Mouse (Mus musculus) lung, embryonic 16.5 days (tissue): ENCODE measurements around the gene Prmt8. TPM values are rescaled to one million over a fixed set of nuclear protein-coding genes. Genes with fewer than 3 reads are reported as not detected.

Source experiments
- ATAC-seq: fragments of 200-750 bp; cut with Nextera tagmentation; 2 replicates; pipeline ENCODE4 v1.8.0; 2017; ENCODE audit warnings: low read depth, mild to moderate bottlenecking, moderate library complexity
- H3K27ac ChIP-seq: fragments of 300-500 bp; sonication (generic); 2 replicates; pipeline ENCODE4 v1.5.1; 2014; ENCODE audit warnings: mild to moderate bottlenecking, control low read depth, low read length
- H3K27me3 ChIP-seq: fragments of 300-500 bp; sonication (generic); 2 replicates; pipeline ENCODE4 v1.6.1; 2014; ENCODE audit warnings: low read depth, low read length, mixed read lengths; ENCODE audit not compliant: control insufficient read depth, insufficient read depth
- H3K36me3 ChIP-seq: fragments of 300-500 bp; sonication (generic); 2 replicates; pipeline ENCODE4 v1.6.1; 2014; ENCODE audit warnings: low read length; ENCODE audit not compliant: control insufficient read depth, insufficient read depth
- H3K4me1 ChIP-seq: fragments of 300-500 bp; sonication (generic); replicated peaks from 2 replicates; pipeline ENCODE4 v1.6.1; 2014; ENCODE audit warnings: low read length, mixed read lengths; ENCODE audit not compliant: control insufficient read depth, insufficient read depth
- H3K4me2 ChIP-seq: fragments of 300-500 bp; sonication (generic); 2 replicates; pipeline ENCODE4 v1.6.1; 2014; ENCODE audit warnings: low read depth, low read length, control low read depth
- H3K4me3 ChIP-seq: fragments of 300-500 bp; sonication (generic); 2 replicates; pipeline ENCODE4 v1.5.1; 2014; ENCODE audit warnings: mild to moderate bottlenecking, low read length, control low read depth
- H3K9ac ChIP-seq: fragments of 300-500 bp; sonication (generic); 2 replicates; pipeline ENCODE4 v1.6.1; 2014; ENCODE audit warnings: low read length, control low read depth
- H3K9me3 ChIP-seq: fragments of 300-500 bp; sonication (generic); 2 replicates; pipeline ENCODE4 v1.6.1; 2016; ENCODE audit warnings: low read length; ENCODE audit not compliant: control insufficient read depth
- WGBS: fragments of 180-500 bp; shearing (Covaris S2); extraction: QIAGEN DNeasy Blood & Tissue Kit; methylation state at CpG from one replicate; pipeline ENCODE4 v1.1.7; 2014; 5-methylcytosine and 5-hydroxymethylcytosine counted together
- polyA plus RNA-seq: library from polyadenylated mRNA; unstranded; fragments of >200 nt; fragmentation: Nextera tagmentation; extraction: Ambion mirVana; gene quantifications from 2 replicates; pipeline ENCODE4 v1.2.1, GENCODE M21; 2015

Gene Prmt8
- polyA plus RNA-seq = 0.08 TPM in 1 of 2 replicates, not detected in the other

DNA sequence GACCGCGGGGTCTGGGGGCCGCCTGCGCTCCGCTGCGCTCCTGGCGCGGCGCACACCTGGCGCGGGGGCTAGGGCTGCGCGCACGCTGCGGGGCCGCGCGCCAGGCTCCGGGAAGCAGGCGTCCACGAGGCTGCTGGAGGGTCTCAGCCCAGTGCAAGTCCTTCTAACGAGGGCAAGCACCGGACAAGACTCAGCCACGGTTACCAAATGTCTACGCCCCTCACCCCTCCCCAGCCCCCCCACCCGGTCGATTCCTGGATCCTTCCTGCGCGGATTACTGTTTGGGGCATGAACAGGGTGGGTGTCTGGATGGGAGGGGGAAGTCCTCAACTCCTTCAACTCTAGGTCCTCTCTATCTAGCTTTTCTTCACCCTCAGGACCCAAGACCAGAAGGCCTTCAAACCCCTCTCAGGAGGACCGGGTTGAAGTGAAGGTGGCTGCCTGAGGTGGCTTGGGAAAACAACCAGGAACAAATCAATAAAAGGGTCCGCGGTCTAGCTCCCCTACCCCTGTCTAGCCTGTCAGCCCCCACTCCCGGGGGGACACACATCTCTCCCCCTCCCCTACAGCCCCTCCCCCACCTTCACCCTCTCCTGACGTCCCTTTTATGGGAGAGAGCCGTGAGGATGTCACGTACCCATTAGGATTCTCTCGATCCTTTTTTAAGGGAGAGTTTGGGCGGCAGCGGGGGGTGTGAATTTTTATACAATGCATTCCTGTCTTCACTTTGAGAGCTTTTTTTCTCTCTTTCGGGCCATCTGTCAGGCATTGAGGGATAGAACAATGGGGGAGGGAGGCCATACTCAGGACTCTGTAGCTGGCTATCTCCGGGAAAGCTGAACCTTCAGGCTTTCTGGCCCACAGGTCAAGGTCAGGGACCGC is at the start of gene Prmt8:
Gene Prmt8 (minus strand): TSS at position 198 of the 882 bp plus-strand sequence.
- Histone ChIP-seq H3K4me3 (peak within 1 kb of the TSS; percentile 23), H3K27ac (no peak within 1 kb of the TSS), H3K9me3 (no peaks in the 10 kb centered on the region), H3K4me1 (peaks cover 10% of the 10 kb centered on the region; the same call in 1 of the 2 replicates), H3K36me3 (no peaks in the 10 kb centered on the region), H3K4me2 (peak within 1 kb of the TSS; percentile 50), H3K27me3 (peaks cover 74% of the 10 kb centered on the region), H3K9ac (no peak within 1 kb of the TSS)
- no peak for ATAC-seq
- WGBS = under 1% methylated on average over 41 of the region's 42 CpGs

DNA sequence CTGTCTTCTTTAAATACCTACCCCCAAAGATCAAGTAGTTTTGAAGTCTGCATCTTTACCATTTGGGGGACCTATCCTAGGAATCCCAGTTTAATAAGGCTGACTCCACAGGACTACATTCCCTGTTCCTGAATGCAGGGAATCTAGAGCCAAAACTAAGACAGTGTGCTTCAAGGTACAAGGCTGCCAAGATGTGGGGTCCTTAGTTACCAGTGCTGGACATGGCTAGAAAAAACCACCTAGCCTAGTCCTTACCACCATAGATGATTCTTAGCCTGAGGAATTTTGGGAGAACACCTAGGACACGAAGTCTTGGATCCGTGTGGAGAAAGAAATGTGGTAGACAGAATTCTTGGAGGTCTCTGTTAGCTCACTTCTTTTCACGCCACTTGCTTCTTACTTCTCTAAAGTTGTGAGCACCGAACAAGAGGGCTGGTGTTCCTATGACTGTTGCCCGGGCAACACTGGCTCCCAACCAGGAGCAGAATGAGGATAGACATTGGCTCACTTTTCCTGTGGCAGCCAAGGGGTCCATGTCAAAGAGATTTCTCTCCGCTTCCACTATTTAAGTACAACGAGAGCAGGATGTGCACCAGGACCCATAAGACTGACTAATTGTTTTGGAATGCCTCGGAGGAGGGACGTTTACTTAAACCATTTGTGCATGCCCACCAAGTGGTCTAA is 33.9 kb upstream of the Prmt8 start:
- no peak overlapping the region for H3K4me2 ChIP-seq
- no peaks in the 10 kb centered on the region for H3K9me3 ChIP-seq
- H3K4me1 ChIP-seq = no peaks in the 10 kb centered on the region
- no peaks in the 10 kb centered on the region for H3K36me3 ChIP-seq
- H3K4me3 ChIP-seq = no peak overlapping the region
- H3K9ac ChIP-seq = no peak overlapping the region
- 51% methylated on average over 9 of the region's 9 CpGs for WGBS
- H3K27ac ChIP-seq = no peak overlapping the region
- no peaks in the 10 kb centered on the region for H3K27me3 ChIP-seq
- no peak for ATAC-seq

DNA sequence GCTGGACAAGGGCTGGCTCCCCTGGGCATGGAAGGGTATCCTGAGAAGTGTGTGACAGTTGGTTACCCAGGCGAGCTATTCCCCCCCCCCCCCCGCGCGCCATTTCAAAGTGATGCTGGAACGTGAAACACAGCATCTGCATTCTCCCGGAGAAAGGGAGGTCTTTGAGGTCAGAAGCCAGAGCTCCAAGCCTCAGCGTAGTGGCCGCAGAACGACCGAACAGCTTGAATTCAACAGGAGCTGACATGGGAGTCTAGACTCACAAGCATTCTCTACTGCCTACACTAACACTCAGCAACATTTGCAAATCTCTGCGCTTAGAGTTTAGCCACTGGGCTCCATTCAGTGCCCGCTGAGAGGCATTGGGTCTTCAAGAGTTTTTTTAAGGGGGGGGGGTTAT is 32.9 kb upstream of the Prmt8 start:
- Histone ChIP-seq H3K9ac (no peak overlapping the region), H3K4me1 (no peaks in the 10 kb centered on the region), H3K9me3 (no peaks in the 10 kb centered on the region), H3K4me2 (no peak overlapping the region), H3K4me3 (no peak overlapping the region), H3K36me3 (no peaks in the 10 kb centered on the region), H3K27ac (no peak overlapping the region), H3K27me3 (no peaks in the 10 kb centered on the region)
- WGBS = 72% methylated on average over 12 of the region's 12 CpGs
- ATAC-seq = no peak

DNA sequence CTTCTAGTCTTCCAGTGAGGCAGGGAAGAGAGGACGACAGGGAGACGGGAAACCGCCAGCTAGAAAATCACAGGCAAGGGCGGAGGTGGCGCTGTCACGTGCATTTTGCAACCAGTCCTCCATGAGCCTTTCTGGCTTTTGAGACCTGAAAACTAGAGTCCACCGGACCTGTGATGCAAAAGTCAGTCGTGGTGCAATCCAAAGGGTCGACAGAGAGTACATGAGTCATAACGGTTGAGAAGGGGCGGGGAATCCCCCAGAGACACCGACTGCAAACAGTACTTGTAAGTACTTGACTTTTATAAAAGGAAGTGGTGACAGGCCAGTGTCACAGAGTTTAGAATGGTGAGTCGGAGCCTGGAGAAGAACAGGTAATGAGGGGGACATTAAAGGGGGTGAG is 20.8 kb upstream of the Prmt8 start:
- WGBS = 31% methylated on average over 13 of the region's 13 CpGs
- ATAC-seq = peak; percentile 28; the same call in 1 of the 2 replicates

DNA sequence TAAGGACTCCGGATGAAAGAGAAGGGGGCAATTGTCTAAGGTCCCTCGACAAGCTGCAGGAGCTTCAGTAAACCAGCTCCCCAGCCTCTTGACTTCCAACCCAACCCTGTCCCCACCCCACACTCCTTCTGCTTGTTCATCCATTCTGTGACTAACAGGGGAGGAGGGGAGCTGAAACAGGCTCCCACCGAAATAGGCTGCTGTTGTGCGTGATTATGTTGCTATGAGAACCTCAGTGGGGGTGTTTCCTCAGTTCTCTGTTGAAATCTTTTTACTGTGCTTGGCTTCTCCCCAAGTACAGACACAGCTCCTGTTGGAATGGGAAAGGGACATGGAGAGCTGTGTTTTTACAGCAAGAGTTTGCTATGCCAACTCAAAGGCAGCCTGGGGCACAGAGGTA is 1.5 kb upstream of the Prmt8 start:
- H3K27ac ChIP-seq = no peak overlapping the region
- WGBS = 26% methylated on average over 4 of the region's 4 CpGs
- ATAC-seq = no peak
- H3K4me2 ChIP-seq = no peak overlapping the region
- peaks cover 10% of the 10 kb centered on the region; the same call in 1 of the 2 replicates for H3K4me1 ChIP-seq
- H3K9ac ChIP-seq = no peak overlapping the region
- H3K27me3 ChIP-seq = peaks cover 61% of the 10 kb centered on the region
- no peak overlapping the region for H3K4me3 ChIP-seq
- H3K9me3 ChIP-seq = no peaks in the 10 kb centered on the region
- H3K36me3 ChIP-seq = no peaks in the 10 kb centered on the region

More for the DNA sequence above, 20.8 kb upstream of the Prmt8 start:
- Histone ChIP-seq H3K9me3 (no peaks in the 10 kb centered on the region), H3K27ac (no peak overlapping the region), H3K4me2 (no peak overlapping the region), H3K27me3 (no peaks in the 10 kb centered on the region; the same call in 1 of the 2 replicates), H3K9ac (no peak overlapping the region), H3K4me3 (no peak overlapping the region), H3K36me3 (no peaks in the 10 kb centered on the region), H3K4me1 (no peaks in the 10 kb centered on the region)

DNA sequence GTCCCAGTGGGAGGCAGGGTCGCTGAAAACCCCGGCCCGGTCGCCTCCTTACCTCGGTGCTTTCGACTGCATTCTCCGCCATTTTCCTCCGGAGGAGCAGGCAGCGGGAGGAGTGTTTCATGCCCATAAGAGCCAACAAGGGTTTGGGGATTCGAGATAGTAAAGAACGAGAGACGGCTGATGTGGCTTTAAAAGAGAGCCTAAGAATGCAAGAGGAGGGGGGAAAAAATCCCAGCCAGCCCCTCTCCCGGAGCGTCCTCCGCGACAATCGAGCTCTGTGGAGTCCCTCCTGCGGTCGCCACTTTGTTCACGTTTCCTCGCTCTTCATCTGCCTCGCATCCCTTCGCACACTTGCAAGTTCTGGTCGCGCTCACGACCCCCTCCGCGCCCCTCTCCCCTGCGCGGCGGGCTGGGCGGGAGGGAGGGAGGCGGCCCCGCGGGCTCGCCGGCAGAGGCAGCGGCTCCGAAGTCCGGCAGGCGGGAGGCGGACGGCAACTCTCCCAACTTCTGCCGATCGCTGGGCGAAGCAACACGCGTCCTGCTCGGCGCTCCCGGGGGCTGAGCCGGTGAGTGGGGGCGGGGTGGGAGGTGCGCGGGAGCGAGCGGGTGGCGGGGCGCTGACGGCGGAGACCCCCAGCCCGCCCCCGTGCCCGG is 524 bp downstream of the Prmt8 start:
- Histone ChIP-seq H3K4me1 (peaks cover 10% of the 10 kb centered on the region; the same call in 1 of the 2 replicates), H3K9ac (no peak overlapping the region), H3K4me2 (peak overlapping the region; percentile 50), H3K4me3 (peak overlapping the region; percentile 23), H3K36me3 (no peaks in the 10 kb centered on the region), H3K27me3 (peaks cover 74% of the 10 kb centered on the region), H3K9me3 (no peaks in the 10 kb centered on the region), H3K27ac (no peak overlapping the region)
- under 1% methylated on average over 50 of the region's 64 CpGs for WGBS
- ATAC-seq = no peak

DNA sequence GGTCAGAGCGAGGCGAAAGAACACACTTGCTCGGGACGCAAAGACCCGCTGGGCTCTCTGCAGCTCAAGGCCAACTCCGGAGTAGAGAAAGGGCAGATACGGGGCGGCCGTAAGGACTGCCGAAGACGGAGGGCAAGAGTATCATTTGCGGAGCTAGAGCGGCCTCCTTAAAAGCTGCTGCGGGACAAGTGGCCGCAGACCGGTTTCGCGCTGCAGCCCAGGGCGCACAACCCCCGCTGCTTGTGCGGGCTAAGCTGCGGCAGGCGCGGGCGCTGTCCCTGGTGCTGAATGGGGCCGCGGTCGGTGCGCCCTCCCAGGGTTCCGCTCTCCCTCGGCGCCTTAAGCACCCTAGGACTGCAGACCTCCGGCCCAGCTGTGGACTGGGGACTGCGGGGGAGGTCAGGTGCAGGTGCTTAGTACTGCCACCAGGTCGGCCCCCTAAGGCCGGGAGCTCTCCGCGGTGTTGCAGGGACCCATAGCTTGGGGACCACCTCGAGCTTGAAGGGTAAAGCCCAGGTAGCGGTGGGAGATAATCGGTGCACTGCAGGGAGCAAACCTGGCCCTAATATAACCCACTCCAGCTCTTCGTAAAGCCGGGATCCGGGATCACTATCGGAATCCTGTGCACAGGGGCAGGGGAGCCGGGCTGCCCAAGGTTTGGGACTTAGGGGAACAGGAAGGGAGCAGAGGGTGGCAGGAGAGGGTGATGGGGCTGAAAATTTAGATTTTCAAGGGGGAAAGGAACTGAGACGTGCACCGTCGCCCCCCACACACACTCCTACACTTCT is 1.4 kb downstream of the Prmt8 start:
- ATAC-seq = peak; percentile 83
- Histone ChIP-seq H3K4me1 (peaks cover 10% of the 10 kb centered on the region; the same call in 1 of the 2 replicates), H3K27me3 (peaks cover 74% of the 10 kb centered on the region), H3K9me3 (no peaks in the 10 kb centered on the region), H3K36me3 (no peaks in the 10 kb centered on the region), H3K4me2 (no peak overlapping the region), H3K9ac (no peak overlapping the region), H3K27ac (no peak overlapping the region), H3K4me3 (0 out of 2 replicates have a peak overlapping the region, but pooled peaks have one; percentile 19)
- under 1% methylated on average over 49 of the region's 49 CpGs for WGBS

DNA sequence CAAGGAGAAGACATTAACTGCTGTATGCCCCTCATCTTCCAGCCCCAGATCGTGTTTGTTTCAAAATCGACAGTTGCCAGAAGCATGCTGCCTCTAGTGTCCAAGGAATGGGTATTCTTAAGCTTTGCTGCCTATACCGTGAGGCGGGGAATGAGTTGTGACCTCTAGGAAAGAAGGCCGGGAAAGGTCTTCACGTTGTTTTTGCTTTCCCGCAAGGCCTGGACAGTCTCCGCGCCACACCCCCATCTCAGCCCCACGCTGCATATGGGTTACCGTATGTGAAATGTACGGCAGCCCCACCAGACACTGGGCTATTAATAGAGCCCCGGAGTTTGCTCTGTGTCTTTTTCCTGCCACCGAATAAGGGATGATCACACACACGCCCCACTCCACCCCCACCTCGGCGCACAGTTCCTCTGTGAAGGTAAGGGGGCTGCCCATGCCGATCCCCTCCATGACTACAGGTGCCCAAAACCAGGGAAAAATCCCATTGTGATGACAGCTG is 2.0 kb downstream of the Prmt8 start:
- H3K9me3 ChIP-seq = no peaks in the 10 kb centered on the region
- ATAC-seq = 0 out of 2 replicates have a peak, but pooled peaks have one; percentile 38
- no peaks in the 10 kb centered on the region for H3K36me3 ChIP-seq
- H3K4me1 ChIP-seq = peaks cover 10% of the 10 kb centered on the region; the same call in 1 of the 2 replicates
- peak overlapping the region; percentile 19; the same call in 1 of the 2 replicates for H3K4me3 ChIP-seq
- H3K27me3 ChIP-seq = peaks cover 74% of the 10 kb centered on the region
- 2% methylated on average over 18 of the region's 18 CpGs for WGBS
- peak overlapping the region; percentile 10; the same call in 1 of the 2 replicates for H3K4me2 ChIP-seq
- no peak overlapping the region for H3K27ac ChIP-seq
- no peak overlapping the region for H3K9ac ChIP-seq
